Mouse (Mus musculus): ENCODE results near the gene Dnaic1. TPM values are rescaled to one million over a fixed set of nuclear protein-coding genes. Genes with fewer than 3 reads are reported as not detected.
A peak's percentile ranks its signal among the peaks of the same experiment; 100 is the strongest.

Dnaic1 gene
- polyA plus RNA-seq, 1 experiment from 2014 or later = 2.1 TPM

DNA sequence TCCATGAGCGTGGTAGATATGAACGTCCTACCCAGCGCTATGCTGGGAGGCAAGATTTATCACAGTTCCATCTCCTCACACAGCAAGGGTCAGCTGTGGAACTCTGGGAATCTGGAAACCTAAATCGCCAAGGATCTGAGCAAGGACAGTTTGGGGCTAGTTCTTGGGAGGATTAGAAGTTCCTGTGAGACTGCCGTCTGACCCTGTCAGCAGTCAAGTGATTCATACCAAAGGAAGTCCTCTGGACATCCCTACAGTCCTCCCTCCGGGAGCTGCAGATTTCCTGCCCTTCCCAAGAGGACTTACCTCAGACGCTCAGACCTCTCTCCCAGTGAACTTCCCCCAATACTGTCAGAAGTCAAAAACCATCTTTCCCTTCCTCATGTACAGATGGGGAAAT lies 66.8 kb downstream of the Dnaic1 start:
- Histone ChIP-seq H3K27me3 (replicated peaks) (peaks cover 14% of the 10 kb centered on the region), H3K36me3 (no peaks in the 10 kb centered on the region), H3K4me3 (no peak overlapping the region), H3K4me1 (replicated peaks) (peaks cover 30% of the 10 kb centered on the region), H3K4me2 (no peak overlapping the region), H3K27ac (ENCODE audit: poor library complexity, severe bottlenecking) (no peak overlapping the region), H3K9me3 (replicated peaks) (no peaks in the 10 kb centered on the region), H3K9ac (no peak overlapping the region)
- WGBS = 26% methylated on average over 7 of the region's 7 CpGs
- no peak for ATAC-seq (ENCODE audit: insufficient number of reproducible peaks, low FRiP score)

DNA sequence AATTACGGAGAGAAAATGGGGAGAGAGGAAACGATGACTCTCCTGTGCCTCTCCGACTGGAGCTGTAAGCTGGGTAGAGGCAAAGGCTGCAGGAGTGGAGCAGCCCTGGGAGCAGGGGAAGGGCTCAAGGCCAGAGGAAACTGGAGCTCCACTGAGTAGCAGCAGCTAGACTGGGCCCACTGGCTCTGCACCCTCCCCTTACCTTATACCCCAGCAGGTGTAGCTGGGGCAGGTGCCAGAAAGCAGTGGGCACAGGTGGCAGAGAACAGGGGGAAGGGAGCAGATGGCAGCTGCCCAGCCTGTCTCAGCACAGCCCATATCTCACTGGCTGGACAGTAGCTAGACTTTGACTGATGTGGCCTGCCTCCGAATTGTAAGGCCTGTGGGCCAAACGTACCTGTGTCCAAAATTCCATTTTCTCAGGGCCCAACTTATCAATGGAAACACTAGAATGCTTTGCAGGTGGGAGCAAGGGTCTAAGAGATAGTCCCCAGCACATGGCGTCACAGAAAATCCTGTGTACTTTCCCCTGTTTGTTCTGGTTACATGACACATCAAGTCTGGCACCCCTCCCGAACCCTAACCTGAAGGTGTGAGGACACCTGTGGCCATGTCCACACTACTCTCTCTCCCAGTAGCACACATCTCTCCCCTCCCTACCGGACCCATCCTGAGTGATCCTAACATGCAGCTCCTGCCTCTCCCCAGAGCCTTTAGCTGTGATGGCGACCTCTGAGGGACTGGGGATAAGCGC lies 67.5 kb downstream of the Dnaic1 start:
- H3K4me3 ChIP-seq = no peak overlapping the region
- no peaks in the 10 kb centered on the region for H3K9me3 ChIP-seq (replicated peaks)
- H3K36me3 ChIP-seq = no peaks in the 10 kb centered on the region
- H3K9ac ChIP-seq = no peak overlapping the region
- 75% methylated on average over 10 of the region's 10 CpGs for WGBS
- no peak overlapping the region for H3K4me2 ChIP-seq
- H3K27ac ChIP-seq (ENCODE audit: poor library complexity, severe bottlenecking) = no peak overlapping the region
- H3K27me3 ChIP-seq (replicated peaks) = peaks cover 14% of the 10 kb centered on the region
- peaks cover 23% of the 10 kb centered on the region for H3K4me1 ChIP-seq (replicated peaks)
- ATAC-seq (ENCODE audit: insufficient number of reproducible peaks, low FRiP score) = no peak

DNA sequence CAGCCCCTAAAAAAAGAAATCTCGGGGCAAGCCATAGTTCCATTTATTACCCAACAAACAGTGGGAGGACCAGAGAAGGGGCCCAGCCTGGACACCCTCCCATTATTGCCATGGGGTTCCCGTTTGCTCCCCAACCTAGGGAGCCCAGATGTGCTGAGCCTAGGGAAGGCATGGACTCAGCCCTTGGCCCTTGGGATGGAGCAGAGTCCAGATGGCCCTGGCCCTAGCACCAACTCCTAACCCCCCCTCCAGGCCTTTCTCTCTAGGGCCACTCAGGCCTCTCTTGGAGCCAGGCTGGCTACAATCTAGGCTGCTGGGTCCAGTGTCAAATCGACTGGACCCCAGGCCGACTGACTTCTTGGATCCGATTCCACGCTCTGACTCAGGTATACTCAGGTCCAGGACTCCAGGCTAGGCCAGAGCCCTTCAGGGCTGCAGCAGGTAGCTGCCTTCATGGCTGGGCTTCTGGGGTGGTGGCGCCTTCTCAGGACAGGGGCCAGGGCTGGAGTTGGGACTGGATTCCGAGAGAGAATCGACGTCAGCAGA lies 68.7 kb downstream of the Dnaic1 start:
- Histone ChIP-seq H3K36me3 (no peaks in the 10 kb centered on the region), H3K9ac (no peak overlapping the region), H3K9me3 (replicated peaks) (no peaks in the 10 kb centered on the region), H3K27me3 (replicated peaks) (peaks cover 14% of the 10 kb centered on the region), H3K4me2 (no peak overlapping the region), H3K4me3 (no peak overlapping the region), H3K27ac (ENCODE audit: poor library complexity, severe bottlenecking) (no peak overlapping the region), H3K4me1 (replicated peaks) (peaks cover 17% of the 10 kb centered on the region)
- no peak for ATAC-seq (ENCODE audit: insufficient number of reproducible peaks, low FRiP score)
- WGBS = 91% methylated on average over 10 of the region's 10 CpGs

- Histone ChIP-seq H3K9me3 (replicated peaks) (no peaks in the 10 kb centered on the region), H3K36me3 (no peaks in the 10 kb centered on the region), H3K27me3 (replicated peaks) (peaks cover 14% of the 10 kb centered on the region), H3K4me2 (peak overlapping the region; percentile 88; the same call in 1 of the 2 replicates), H3K4me1 (replicated peaks) (peaks cover 17% of the 10 kb centered on the region), H3K9ac (0 out of 2 replicates have a peak overlapping the region, but pooled peaks have one; percentile 2), H3K27ac (ENCODE audit: poor library complexity, severe bottlenecking) (no peak overlapping the region), H3K4me3 (no peak overlapping the region)
- 80% methylated on average over 6 of the region's 6 CpGs for WGBS
- ATAC-seq (ENCODE audit: insufficient number of reproducible peaks, low FRiP score) = no peak
Observed at GRCm38 (mm10) chr4:41638828-41639213, 69.2 kb downstream of the Dnaic1 start.

DNA sequence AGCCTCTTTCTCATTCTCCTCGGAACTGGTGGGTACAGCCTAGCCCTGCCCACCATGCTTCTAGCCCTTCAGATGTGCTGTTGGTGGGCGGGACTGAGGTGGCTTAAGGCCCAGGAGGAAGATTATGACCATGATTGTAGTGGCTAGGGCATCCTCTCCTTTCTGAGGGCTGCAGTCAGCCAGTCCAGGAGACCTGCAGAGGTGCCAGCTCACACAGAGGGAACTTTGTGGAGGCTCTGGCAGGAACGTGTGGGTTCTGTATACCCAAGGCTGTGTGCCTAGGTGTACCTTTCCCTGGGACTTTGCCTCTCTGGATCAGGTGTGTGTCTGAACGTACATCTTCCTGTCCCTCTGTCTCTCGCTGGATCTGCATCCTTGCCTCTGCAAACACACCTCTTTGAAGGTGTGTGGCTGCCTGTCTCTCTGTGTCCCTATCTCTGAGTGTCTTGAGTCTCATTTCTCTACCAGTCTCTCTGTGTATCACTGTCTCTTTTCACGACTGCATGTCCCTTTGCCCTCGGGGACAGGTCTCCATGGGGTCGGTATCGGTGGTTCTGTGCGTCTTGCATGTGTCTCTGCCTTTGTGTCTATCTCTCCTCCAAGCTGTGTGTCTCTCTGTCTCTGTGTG lies 69.8 kb downstream of the Dnaic1 start:
- peak overlapping the region; percentile 61 for H3K4me3 ChIP-seq
- no peak for ATAC-seq (ENCODE audit: insufficient number of reproducible peaks, low FRiP score)
- 18% methylated on average over 10 of the region's 10 CpGs for WGBS
- H3K4me1 ChIP-seq (replicated peaks) = peaks cover 17% of the 10 kb centered on the region
- H3K27ac ChIP-seq (ENCODE audit: poor library complexity, severe bottlenecking) = no peak overlapping the region
- H3K27me3 ChIP-seq (replicated peaks) = peaks cover 14% of the 10 kb centered on the region
- no peaks in the 10 kb centered on the region for H3K9me3 ChIP-seq (replicated peaks)
- H3K36me3 ChIP-seq = no peaks in the 10 kb centered on the region
- H3K9ac ChIP-seq = peak overlapping the region; percentile 82
- H3K4me2 ChIP-seq = peak overlapping the region; percentile 88

DNA sequence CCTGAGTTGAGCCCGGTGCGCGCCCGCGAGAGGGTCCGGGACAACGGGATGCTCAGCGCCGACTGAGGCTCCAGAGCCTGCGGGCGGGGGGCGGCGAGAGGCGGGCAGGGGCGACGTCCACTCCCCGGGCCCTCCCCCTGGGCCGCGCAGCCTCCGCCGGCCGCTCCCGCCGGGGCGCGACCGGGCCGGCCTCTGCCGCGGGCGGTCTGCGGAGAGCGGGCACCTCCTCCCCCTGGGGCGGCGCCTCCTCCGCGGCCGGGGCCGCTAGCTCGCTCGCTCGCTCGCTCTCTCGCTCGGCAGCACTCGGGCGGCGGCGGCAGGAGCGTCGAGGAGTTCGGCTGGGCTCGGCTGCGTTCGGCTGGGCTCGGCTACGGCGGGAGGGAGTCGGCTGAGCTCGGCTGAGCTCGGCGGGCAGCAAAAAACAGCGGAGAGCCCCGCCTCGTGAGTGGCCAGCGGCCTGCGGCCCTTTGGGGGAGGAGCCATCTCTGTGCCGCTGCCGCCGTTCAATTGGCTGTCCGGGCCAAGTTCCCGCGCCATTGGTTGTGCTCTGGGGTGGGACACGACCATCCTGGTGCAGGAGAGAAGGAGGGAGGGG lies 70.4 kb downstream of the Dnaic1 start, which contains the start of gene Enho:
Gene Enho (minus strand): TSS at position 412 of the 595 bp plus-strand sequence.
- no peaks in the 10 kb centered on the region for H3K9me3 ChIP-seq (replicated peaks)
- H3K36me3 ChIP-seq = no peaks in the 10 kb centered on the region
- peak within 1 kb of the TSS; percentile 88 for H3K4me2 ChIP-seq
- H3K4me1 ChIP-seq (replicated peaks) = peaks cover 17% of the 10 kb centered on the region
- H3K4me3 ChIP-seq = peak within 1 kb of the TSS; percentile 61
- WGBS = under 1% methylated on average over 71 of the region's 74 CpGs
- peaks cover 14% of the 10 kb centered on the region for H3K27me3 ChIP-seq (replicated peaks)
- H3K9ac ChIP-seq = peak within 1 kb of the TSS; percentile 82
- no peak within 1 kb of the TSS for H3K27ac ChIP-seq (ENCODE audit: poor library complexity, severe bottlenecking)
- ATAC-seq (ENCODE audit: insufficient number of reproducible peaks, low FRiP score) = peak; percentile 89

- Histone ChIP-seq H3K27ac (ENCODE audit: poor library complexity, severe bottlenecking) (no peak overlapping the region), H3K4me3 (no peak overlapping the region), H3K27me3 (replicated peaks) (peaks cover 14% of the 10 kb centered on the region), H3K4me1 (replicated peaks) (peaks cover 8% of the 10 kb centered on the region), H3K9me3 (replicated peaks) (no peaks in the 10 kb centered on the region), H3K36me3 (no peaks in the 10 kb centered on the region), H3K4me2 (no peak overlapping the region), H3K9ac (no peak overlapping the region)
- 81% methylated on average over 6 of the region's 6 CpGs for WGBS
- ATAC-seq (ENCODE audit: insufficient number of reproducible peaks, low FRiP score) = no peak
Observed at GRCm38 (mm10) chr4:41641199-41641822, 71.7 kb downstream of the Dnaic1 start.

DNA sequence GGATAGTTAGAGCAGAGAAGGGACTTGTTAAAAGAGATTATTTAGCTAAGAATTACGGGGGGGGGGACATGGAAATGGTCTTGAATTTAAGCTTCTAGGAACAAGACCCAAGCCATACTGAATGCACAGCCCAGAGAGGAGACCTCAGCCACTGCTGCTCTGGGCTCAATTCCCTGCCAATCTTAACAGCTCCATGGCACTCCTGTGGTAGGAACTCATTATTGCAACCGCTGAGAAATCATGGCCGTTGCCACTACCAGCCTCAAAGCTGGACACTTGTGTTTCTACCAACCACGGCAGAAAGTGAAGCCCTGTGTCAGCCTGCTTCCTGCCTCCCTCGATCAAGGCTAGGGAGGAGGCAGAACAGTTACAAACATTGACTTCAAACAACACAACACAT lies 75.9 kb downstream of the Dnaic1 start:
- H3K9me3 ChIP-seq (replicated peaks) = no peaks in the 10 kb centered on the region
- no peak overlapping the region for H3K4me2 ChIP-seq
- no peak overlapping the region for H3K9ac ChIP-seq
- no peaks in the 10 kb centered on the region for H3K36me3 ChIP-seq
- 0 out of 2 replicates have a peak, but pooled peaks cover 5% of the 10 kb centered on the region for H3K27me3 ChIP-seq (replicated peaks)
- H3K4me3 ChIP-seq = no peak overlapping the region
- WGBS = 17% methylated on average over 5 of the region's 5 CpGs
- no peaks in the 10 kb centered on the region for H3K4me1 ChIP-seq (replicated peaks)
- no peak for ATAC-seq (ENCODE audit: insufficient number of reproducible peaks, low FRiP score)
- H3K27ac ChIP-seq (ENCODE audit: poor library complexity, severe bottlenecking) = no peak overlapping the region

GRCm38 (mm10) chr4:41648157-41648556 lies 78.6 kb downstream of the Dnaic1 start:
- no peaks in the 10 kb centered on the region for H3K36me3 ChIP-seq
- H3K4me1 ChIP-seq (replicated peaks) = no peaks in the 10 kb centered on the region
- 0 out of 2 replicates have a peak, but pooled peaks cover 8% of the 10 kb centered on the region for H3K27me3 ChIP-seq (replicated peaks)
- H3K9ac ChIP-seq = no peak overlapping the region
- H3K27ac ChIP-seq (ENCODE audit: poor library complexity, severe bottlenecking) = no peak overlapping the region
- WGBS = 59% methylated on average over 4 of the region's 4 CpGs
- H3K4me2 ChIP-seq = no peak overlapping the region
- no peaks in the 10 kb centered on the region for H3K9me3 ChIP-seq (replicated peaks)
- ATAC-seq (ENCODE audit: insufficient number of reproducible peaks, low FRiP score) = no peak
- H3K4me3 ChIP-seq = no peak overlapping the region

DNA sequence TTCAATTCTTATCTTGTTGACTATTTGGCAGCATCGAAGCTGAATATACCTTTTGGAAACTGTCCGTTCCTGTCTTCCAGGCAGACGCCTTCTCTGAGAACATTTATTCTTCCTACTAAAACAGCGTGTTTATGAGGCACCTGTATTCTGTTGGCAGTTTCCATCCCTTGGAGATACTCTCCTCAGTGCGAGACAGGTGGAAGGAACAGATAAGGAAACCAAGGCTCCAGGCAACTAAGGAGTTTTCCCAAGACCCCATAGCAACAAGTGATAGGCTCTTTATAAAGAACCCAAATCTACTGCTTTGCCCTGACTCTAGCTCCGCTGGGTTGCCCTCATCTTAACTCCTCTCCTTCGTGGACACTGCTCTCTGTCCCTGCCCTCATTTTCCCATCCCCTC lies 79.1 kb downstream of the Dnaic1 start:
- ATAC-seq (ENCODE audit: insufficient number of reproducible peaks, low FRiP score) = no peak
- Histone ChIP-seq H3K9ac (no peak overlapping the region), H3K4me2 (no peak overlapping the region), H3K4me1 (replicated peaks) (no peaks in the 10 kb centered on the region), H3K27ac (ENCODE audit: poor library complexity, severe bottlenecking) (no peak overlapping the region), H3K4me3 (no peak overlapping the region), H3K9me3 (replicated peaks) (no peaks in the 10 kb centered on the region), H3K36me3 (no peaks in the 10 kb centered on the region), H3K27me3 (replicated peaks) (0 out of 2 replicates have a peak, but pooled peaks cover 8% of the 10 kb centered on the region)
- 58% methylated on average over 7 of the region's 7 CpGs for WGBS

- 0 out of 2 replicates have a peak, but pooled peaks cover 2% of the 10 kb centered on the region for H3K36me3 ChIP-seq
- H3K4me3 ChIP-seq = no peak overlapping the region
- no peak for ATAC-seq (ENCODE audit: insufficient number of reproducible peaks, low FRiP score)
- H3K27ac ChIP-seq (ENCODE audit: poor library complexity, severe bottlenecking) = no peak overlapping the region
- no peaks in the 10 kb centered on the region for H3K4me1 ChIP-seq (replicated peaks)
- H3K9me3 ChIP-seq (replicated peaks) = no peaks in the 10 kb centered on the region
- WGBS = 48% methylated on average over 6 of the region's 6 CpGs
- no peak overlapping the region for H3K9ac ChIP-seq
- peaks cover 32% of the 10 kb centered on the region for H3K27me3 ChIP-seq (replicated peaks)
- no peak overlapping the region for H3K4me2 ChIP-seq
Observed at GRCm38 (mm10) chr4:41653296-41653695, 83.7 kb downstream of the Dnaic1 start.

Data from heart, embryonic 12.5 days (tissue).